Mouse (Mus musculus): ENCODE measurements around the gene Mcrip2.
A peak's percentile ranks its signal among the peaks of the same experiment; 100 is the strongest.

Gene Mcrip2

DNA sequence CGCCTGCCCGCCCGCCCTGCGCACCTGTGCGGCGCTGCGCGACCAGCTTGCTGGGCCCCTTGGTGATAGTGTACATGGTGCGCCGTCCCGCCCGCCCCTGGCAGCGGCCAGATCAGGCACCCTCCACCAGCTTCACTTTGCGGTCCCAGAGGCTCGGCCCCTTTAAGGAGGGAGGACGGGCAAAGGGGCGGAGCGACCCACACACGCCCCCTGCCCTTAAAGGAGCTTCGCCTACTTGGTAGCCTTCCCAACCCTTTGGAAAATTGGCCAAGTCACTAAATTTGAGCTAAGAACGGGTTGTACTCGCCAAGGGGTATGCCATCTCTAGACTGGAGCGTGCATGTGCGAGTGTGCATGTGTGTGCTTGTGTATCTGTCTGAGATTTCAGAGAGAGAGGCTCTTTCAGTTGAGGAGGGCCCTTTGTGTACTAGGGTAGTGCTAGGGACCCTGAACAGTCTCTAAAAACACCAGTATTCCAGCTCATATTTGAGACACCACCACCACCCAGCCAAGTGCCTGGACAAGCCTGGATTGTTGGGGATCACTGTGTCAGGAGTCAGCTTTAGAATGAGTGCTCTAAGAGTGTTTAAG, at the start of gene Mcrip2:
Gene Mcrip2 (minus strand): TSS at position 164 of the 591 bp plus-strand sequence.
- peak; percentile 63 for DNase-seq (ENCODE audit: extremely low read depth, low read depth)

DNA sequence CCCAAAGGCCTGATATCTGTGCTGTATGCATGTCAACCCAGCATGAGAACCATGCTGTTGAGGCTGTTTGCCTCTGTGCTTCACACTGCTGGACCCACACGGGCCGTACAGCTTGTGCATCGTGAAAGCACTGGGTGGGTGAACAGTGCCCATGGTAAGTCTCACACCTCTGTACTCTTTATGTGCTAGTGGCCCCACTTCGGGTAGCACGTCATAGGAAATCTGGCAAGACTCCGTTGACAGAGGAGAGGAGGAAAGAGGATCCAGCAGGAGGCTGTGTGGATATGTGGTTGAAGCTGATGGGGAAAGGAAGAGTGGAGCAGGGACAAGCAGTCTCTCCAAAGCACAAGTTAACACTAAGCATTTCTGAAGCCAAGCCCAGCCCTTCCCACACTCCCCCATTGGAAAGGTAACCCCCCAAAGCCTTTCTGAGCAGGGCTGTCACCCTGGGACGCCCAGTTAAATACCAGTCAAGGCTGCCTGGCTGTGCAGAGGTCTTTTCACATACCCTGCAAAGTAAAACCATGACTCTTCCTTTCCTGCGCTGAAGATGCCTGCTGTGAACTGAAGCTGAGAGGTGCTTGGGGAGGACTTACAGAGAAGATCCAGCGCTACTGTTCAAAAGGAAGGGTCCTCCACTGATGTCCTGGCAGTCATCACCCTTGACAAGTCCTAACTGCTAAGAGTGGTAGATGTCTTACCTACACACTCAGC, 49.6 kb upstream of the Mcrip2 start:
- no peak for DNase-seq (ENCODE audit: extremely low read depth, low read depth)

DNA sequence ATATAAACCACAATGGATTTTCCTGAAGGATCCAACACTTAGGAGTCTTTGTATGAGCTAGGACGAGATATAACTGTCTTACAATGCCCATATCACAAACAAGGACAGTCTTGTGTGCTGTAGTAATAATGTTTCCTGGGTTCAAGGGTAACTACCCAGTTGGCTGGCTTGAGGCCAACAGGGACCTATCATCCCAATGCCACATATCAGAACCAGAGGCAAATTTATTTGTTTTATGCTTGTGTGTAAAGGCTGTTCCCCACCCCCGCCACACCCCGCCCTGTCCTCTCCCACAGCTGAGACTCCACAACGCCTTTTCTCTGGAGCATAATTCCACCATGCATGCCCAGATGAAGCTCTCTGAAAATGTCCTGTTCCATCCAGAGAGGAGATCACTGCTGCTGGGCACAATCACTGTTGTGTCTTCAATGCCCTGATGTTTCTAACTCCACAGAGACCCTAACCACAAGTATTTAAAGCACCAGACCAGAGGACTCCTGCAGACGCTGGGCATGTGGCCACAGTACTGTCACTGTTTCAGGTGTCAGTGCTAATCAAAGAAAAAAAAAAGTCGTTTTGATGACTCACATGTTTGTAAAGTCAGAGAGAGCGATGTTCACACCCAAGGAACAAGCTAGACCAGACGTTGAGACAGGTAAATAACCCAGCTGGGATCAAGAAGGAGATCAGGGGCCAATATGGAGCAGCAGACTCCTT, 48.5 kb upstream of the Mcrip2 start:
- no peak for DNase-seq (ENCODE audit: extremely low read depth, low read depth)

GRCm38 (mm10) chr17:25914295-25914694, 45.7 kb upstream of the Mcrip2 start:
- DNase-seq (ENCODE audit: extremely low read depth, low read depth) = no peak

- DNase-seq (ENCODE audit: extremely low read depth, low read depth) = peak; percentile 45
Measured at GRCm38 (mm10) chr17:25913877-25914275, 45.3 kb upstream of the Mcrip2 start.

- no peak for DNase-seq (ENCODE audit: extremely low read depth, low read depth)
Measured at GRCm38 (mm10) chr17:25913186-25913876, 44.8 kb upstream of the Mcrip2 start.

- no peak for DNase-seq (ENCODE audit: extremely low read depth, low read depth)
Measured at GRCm38 (mm10) chr17:25911816-25912215, 43.3 kb upstream of the Mcrip2 start.

DNA sequence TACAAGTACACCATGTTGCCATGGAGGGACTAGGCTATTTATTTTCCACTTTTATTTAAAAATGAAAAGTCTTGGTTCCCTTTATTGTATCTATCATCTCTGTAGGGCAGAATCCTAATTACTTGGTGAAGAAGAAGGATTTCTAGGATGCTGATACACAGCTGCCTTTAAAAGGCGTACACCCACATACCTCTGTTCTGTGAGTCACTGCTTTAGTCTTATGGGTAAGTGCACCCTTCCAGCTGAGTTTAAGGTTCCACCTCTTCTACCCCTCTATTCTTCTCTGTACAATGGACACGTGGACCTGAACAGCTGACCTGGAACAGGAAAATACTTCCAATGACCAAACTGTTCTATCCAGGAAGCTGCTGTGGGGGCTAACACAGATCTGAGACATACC, 39.1 kb upstream of the Mcrip2 start:
- no peak for DNase-seq (ENCODE audit: extremely low read depth, low read depth)

- DNase-seq (ENCODE audit: extremely low read depth, low read depth) = no peak
Measured at GRCm38 (mm10) chr17:25903061-25903460, 34.5 kb upstream of the Mcrip2 start.

DNA sequence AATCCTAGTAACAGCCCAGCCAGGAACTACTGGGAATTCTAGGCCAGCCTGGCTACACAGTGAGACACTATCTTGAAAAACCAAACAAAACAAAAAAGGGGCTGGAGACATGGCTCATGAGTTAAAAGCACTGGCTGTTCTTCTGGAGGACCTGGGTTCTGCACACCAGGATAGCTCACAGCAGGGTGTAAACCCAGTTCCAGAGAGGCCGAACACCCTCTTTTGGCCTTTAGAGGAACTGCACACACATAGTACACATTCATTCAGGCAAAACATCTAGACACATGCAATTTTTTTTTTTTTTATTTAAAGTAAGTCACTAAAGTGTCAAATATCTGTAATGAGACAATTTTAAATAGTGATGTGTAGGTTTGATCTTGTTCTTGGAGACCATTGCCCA, 31.6 kb upstream of the Mcrip2 start:
- DNase-seq (ENCODE audit: extremely low read depth, low read depth) = no peak

DNA sequence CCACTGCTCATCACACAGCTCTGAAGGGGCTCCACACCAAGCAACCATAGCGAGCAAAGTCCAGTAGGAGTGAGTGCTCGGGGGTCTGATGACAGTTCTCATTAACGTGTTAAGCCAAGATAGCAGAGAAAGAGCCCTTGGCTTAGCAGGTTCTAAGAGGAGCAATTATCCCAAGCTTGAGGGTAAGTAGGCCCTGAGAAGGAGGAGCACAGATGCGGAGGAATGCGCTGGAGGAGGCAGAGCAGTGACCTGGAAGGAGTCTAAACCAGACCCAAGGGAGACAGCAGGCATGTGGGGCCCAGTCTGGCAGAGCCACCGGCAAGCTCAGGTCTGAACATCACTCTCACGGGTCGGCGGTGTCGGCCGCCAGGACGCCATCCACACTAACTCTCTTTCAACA, 27.3 kb upstream of the Mcrip2 start:
- DNase-seq (ENCODE audit: extremely low read depth, low read depth) = no peak

DNA sequence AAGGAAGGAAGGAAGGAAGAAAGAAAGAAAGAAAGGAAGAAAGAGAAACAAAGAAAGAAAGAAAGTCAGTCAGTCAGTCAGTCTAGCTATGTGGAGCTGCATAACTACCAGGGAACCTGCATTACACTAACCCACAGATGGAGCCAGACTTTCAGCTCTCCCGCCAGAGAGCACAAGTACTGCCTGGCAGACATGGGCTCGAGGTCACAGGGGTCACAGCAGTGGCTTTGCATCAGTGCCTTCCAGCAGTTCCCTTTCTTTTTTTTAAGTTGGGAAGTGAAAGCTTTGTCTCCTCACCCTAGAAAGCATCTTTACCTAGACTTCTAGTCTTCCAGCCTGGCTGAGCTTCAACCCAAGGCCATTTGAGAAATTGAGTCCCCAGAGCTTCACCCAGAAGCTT, 26.9 kb upstream of the Mcrip2 start:
- DNase-seq (ENCODE audit: extremely low read depth, low read depth) = no peak

DNA sequence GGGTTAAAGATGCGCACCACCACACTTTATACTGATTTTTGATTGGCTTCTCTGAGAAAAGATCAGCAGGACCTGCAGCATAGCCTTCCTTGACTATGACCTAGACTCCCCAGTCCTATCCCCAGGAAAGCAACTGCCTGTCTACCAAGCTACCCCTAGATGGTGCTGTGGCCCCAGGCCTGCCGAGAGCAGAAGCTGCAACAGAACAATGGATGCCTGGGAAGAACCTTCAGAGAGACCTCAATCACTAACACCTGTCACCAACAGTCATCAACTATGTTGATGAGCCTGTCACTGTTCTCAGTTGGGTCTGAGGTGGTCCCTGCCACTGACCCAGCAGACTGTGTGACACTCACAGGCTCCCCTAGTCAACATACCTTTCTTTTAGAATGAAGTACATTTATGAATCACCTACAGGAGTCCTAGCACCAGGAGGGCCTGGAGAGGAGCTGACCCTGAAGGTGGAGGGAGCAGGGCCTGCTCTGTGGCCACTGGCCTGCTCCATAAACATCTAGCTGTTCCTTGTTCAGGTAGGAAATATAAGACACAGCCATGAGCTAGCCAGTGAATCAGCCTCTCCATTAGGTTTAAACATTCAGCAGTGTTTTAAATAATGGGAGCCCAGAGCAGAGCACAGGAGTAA, 25.5 kb upstream of the Mcrip2 start:
- no peak for DNase-seq (ENCODE audit: extremely low read depth, low read depth)

- DNase-seq (ENCODE audit: extremely low read depth, low read depth) = no peak
Measured at GRCm38 (mm10) chr17:25888837-25889236, 20.3 kb upstream of the Mcrip2 start.

DNA sequence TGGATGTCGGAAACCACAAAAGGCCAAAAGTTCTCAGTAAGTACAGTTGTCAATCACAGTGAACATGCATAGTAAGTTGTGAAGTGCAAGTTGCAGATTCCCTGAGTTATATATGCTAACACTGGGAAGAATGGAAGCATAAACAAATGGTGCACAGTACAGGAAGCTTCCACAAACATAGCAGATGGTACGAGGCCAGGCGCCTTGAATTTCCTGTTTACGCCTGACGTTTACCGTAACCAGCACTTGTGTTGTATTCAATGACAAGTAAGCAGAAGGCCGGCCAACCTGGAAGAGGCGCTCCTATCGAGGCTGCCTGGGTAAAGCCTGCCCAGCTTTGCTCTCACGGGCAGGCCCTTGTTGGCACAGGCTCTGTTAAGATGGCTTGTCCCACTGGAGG, 18.9 kb upstream of the Mcrip2 start:
- DNase-seq (ENCODE audit: extremely low read depth, low read depth) = no peak

GRCm38 (mm10) chr17:25886806-25887205, 18.2 kb upstream of the Mcrip2 start:
- no peak for DNase-seq (ENCODE audit: extremely low read depth, low read depth)

DNA sequence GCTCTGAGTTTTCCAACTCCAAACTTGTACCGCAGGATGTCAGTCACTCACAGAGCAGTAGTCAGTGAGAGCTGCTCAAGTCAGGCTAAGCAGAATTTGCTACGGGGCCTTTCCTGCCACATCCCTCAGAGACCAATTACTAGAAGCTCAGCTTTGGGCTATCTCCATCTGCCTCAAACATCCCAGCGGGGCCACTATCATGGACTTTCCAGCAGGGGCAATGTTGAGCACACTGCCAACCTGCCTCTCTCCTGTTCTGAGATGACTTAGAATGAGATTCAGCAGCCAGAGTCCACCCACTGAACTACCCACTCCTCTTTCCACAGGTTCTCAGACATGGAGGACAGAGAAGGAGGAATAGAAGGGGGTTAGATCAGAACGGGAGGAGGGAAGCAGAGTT, 17.1 kb upstream of the Mcrip2 start:
- no peak for DNase-seq (ENCODE audit: extremely low read depth, low read depth)

DNA sequence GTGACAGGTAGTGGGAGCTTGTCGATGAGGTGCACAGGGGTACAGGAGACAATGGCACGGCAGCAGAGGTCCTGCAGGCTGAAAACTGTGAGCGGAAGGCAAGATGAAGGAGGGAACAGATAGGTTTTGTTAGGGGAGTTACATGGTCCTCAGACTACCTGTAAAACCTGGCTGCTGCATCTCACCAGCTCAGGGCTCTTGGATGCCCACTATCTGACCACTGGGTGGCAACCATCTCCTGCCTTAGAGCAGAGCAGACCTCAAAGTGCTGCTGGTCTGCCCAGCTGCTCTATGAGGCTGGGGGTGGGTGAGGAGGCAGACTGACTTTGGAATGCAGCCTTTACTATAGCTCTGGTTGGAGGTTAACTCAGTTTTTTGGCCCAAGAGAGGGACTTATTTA, 15.3 kb upstream of the Mcrip2 start:
- DNase-seq (ENCODE audit: extremely low read depth, low read depth) = no peak

- DNase-seq (ENCODE audit: extremely low read depth, low read depth) = no peak
Measured at GRCm38 (mm10) chr17:25883268-25883667, 14.7 kb upstream of the Mcrip2 start.

DNA sequence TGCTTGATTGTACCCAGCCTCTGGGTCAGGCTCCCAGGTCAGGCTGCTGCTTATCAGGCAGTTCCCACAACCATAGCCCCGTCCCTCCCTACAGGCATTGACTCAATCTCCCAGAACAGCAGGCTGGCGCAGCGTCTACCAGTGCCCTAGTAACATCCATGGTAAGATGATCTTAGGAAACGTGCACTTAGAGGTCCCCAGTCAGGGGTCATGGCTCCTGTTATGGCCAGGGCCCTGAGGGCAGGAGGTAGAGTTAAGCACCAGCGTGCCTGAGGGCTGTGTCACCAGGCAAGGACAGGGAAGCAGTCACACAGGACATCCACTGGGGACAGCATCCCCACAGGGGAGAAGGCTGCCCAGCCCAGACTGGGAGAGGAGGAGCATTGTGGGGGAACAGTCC, 13.7 kb upstream of the Mcrip2 start:
- DNase-seq (ENCODE audit: extremely low read depth, low read depth) = no peak

GRCm38 (mm10) chr17:25881691-25882090, 13.1 kb upstream of the Mcrip2 start:
- no peak for DNase-seq (ENCODE audit: extremely low read depth, low read depth)

Measured in MEL-GATA-1-ER (cell line).